Mouse (Mus musculus) frontal cortex, adult 2 months (tissue): ENCODE measurements around the gene Nmnat2. TPM values are rescaled to one million over a fixed set of nuclear protein-coding genes. Genes with fewer than 3 reads are reported as not detected.

Experiments used
- DNase-seq, 2 experiments: peaks; one replicate each; pipeline ENCODE4 v3.0.0; 2022; ENCODE audit warnings: low spot score in 1 of 2; ENCODE audit errors: extremely low spot score in 1 of 2
- polyA plus RNA-seq: library from polyadenylated mRNA; depleted of rRNA; stranded (reverse); fragments of >200 nt; gene quantifications from 2 replicates; pipeline ENCODE4 v1.2.3, GENCODE M21; 2012

Gene Nmnat2
- polyA plus RNA-seq, 1 experiment, result 81.0 TPM

GRCm38 (mm10) chr1:152978700-152979099, 23.9 kb downstream of the Nmnat2 start:
- no peak for DNase-seq

- DNase-seq, result peak; percentile 68 to 74
Observed at GRCm38 (mm10) chr1:152983416-152983815, 28.6 kb downstream of the Nmnat2 start.

- no peak for DNase-seq
Observed at GRCm38 (mm10) chr1:152986981-152987380, 32.2 kb downstream of the Nmnat2 start.

GRCm38 (mm10) chr1:152990067-152990466, 35.3 kb downstream of the Nmnat2 start:
- DNase-seq, result peak in 1 of 2 experiments; percentile 47

GRCm38 (mm10) chr1:152992271-152993134, 37.7 kb downstream of the Nmnat2 start:
- peak in 1 of 2 experiments; percentile 34 for DNase-seq

GRCm38 (mm10) chr1:152993803-152994202, 39.0 kb downstream of the Nmnat2 start:
- no peak for DNase-seq

GRCm38 (mm10) chr1:152999983-153000382, 45.2 kb downstream of the Nmnat2 start:
- no peak for DNase-seq

- peak; percentile 75 to 87 for DNase-seq
Observed at GRCm38 (mm10) chr1:153000486-153001228, 45.9 kb downstream of the Nmnat2 start.

GRCm38 (mm10) chr1:153002295-153003050, 47.7 kb downstream of the Nmnat2 start:
- DNase-seq, result no peak

- no peak for DNase-seq
Observed at GRCm38 (mm10) chr1:153004472-153004871, 49.7 kb downstream of the Nmnat2 start.

GRCm38 (mm10) chr1:153006054-153006453, 51.3 kb downstream of the Nmnat2 start:
- no peak for DNase-seq

GRCm38 (mm10) chr1:153006761-153007160, 52.0 kb downstream of the Nmnat2 start:
- DNase-seq, result no peak

- DNase-seq, result no peak
Observed at GRCm38 (mm10) chr1:153007292-153007691, 52.5 kb downstream of the Nmnat2 start.

GRCm38 (mm10) chr1:153007824-153008223, 53.0 kb downstream of the Nmnat2 start:
- no peak for DNase-seq

GRCm38 (mm10) chr1:153009338-153009737, 54.5 kb downstream of the Nmnat2 start:
- DNase-seq, result no peak

- no peak for DNase-seq
Observed at GRCm38 (mm10) chr1:153010353-153011351, 55.9 kb downstream of the Nmnat2 start.

GRCm38 (mm10) chr1:153011544-153011943, 56.8 kb downstream of the Nmnat2 start:
- peak; percentile 46 to 68 for DNase-seq

- no peak for DNase-seq
Observed at GRCm38 (mm10) chr1:153013541-153014288, 58.9 kb downstream of the Nmnat2 start.
